Mouse (Mus musculus) T-helper 17 cell (primary cell): Measurements from ENCODE around the gene Foxo3.

Source experiments
- in situ Hi-C, 2 experiments: fragments of 300-600 bp; cut with MboI, MseI; formaldehyde crosslinking; loops; 1 replicate in 1 of 2; 2 replicates in 1 of 2; pipeline ENCODE4 v1.15.1; 2025; ENCODE audit warnings: high pct_unique_total_duplicates in 2 of 2

The Foxo3 gene

GRCm38 (mm10) chr10:42276507-42277345, at the start of gene Foxo3:
TSS of gene Foxo3 (minus strand) at chr10:42276755.
- in situ Hi-C loops: loop anchor here in 1 of 2 experiments (5.0 kb wide), 2 partner anchors 464 to 1749 kb away; no protein-coding TSS in a partner anchor

- in situ Hi-C loops: loop anchor here in 1 of 2 experiments (10.0 kb wide), 1 partner anchor 229 kb away; no protein-coding TSS in a partner anchor
These were observed 48.8 kb upstream of the Foxo3 start for GRCm38 (mm10) chr10:42325305-42325704.

GRCm38 (mm10) chr10:42323978-42324377, 47.4 kb upstream of the Foxo3 start:
- in situ Hi-C loops: loop anchor here in 1 of 2 experiments (10.0 kb wide), 1 partner anchor 231 kb away; no protein-coding TSS in a partner anchor

GRCm38 (mm10) chr10:42313222-42313786, 36.7 kb upstream of the Foxo3 start:
- in situ Hi-C loops: loop anchor here (5.0 to 10.0 kb wide), 2 partner anchors 281 to 679 kb away; no protein-coding TSS in a partner anchor

- in situ Hi-C loops: loop anchor here (5.0 to 10.0 kb wide), 2 partner anchors 282 to 680 kb away; no protein-coding TSS in a partner anchor
These were observed 36.0 kb upstream of the Foxo3 start for GRCm38 (mm10) chr10:42312557-42312956.

GRCm38 (mm10) chr10:42308687-42308987, 32.1 kb upstream of the Foxo3 start:
- in situ Hi-C loops: loop anchor here in 1 of 2 experiments (10.0 kb wide), 1 partner anchor 306 kb away; no protein-coding TSS in a partner anchor

- in situ Hi-C loops: loop anchor here in 1 of 2 experiments (10.0 kb wide), 1 partner anchor 307 kb away; no protein-coding TSS in a partner anchor
These were observed 31.6 kb upstream of the Foxo3 start for GRCm38 (mm10) chr10:42307980-42308686.

- in situ Hi-C loops: loop anchor here in 1 of 2 experiments (10.0 kb wide), 1 partner anchor 308 kb away; no protein-coding TSS in a partner anchor
These were observed 29.9 kb upstream of the Foxo3 start for GRCm38 (mm10) chr10:42306422-42306821.

- in situ Hi-C loops: loop anchor here in 1 of 2 experiments (10.0 kb wide), 1 partner anchor 314 kb away; no protein-coding TSS in a partner anchor
These were observed 24.2 kb upstream of the Foxo3 start for GRCm38 (mm10) chr10:42300805-42301204.

GRCm38 (mm10) chr10:42299967-42300366, 23.4 kb upstream of the Foxo3 start:
- in situ Hi-C loops: loop anchor here (5.0 to 10.0 kb wide), 5 partner anchors 273 to 608 kb away; no protein-coding TSS in a partner anchor

- in situ Hi-C loops: loop anchor here (5.0 kb wide), 4 partner anchors 272 to 607 kb away; no protein-coding TSS in a partner anchor
These were observed 22.9 kb upstream of the Foxo3 start for GRCm38 (mm10) chr10:42299426-42299825.

GRCm38 (mm10) chr10:42297954-42298353, 21.4 kb upstream of the Foxo3 start:
- in situ Hi-C loops: loop anchor here (5.0 kb wide), 4 partner anchors 271 to 606 kb away; no protein-coding TSS in a partner anchor

GRCm38 (mm10) chr10:42297109-42297508, 20.6 kb upstream of the Foxo3 start:
- in situ Hi-C loops: loop anchor here (5.0 kb wide), 4 partner anchors 270 to 605 kb away; no protein-coding TSS in a partner anchor

GRCm38 (mm10) chr10:42296559-42296958, 20.0 kb upstream of the Foxo3 start:
- in situ Hi-C loops: loop anchor here (5.0 kb wide), 4 partner anchors 269 to 604 kb away; no protein-coding TSS in a partner anchor

GRCm38 (mm10) chr10:42295028-42295427, 18.5 kb upstream of the Foxo3 start:
- in situ Hi-C loops: loop anchor here (5.0 kb wide), 4 partner anchors 268 to 603 kb away; no protein-coding TSS in a partner anchor

GRCm38 (mm10) chr10:42294392-42294791, 17.8 kb upstream of the Foxo3 start:
- in situ Hi-C loops: loop anchor here (5.0 kb wide), 4 partner anchors 262 to 602 kb away; no protein-coding TSS in a partner anchor

GRCm38 (mm10) chr10:42293877-42294276, 17.3 kb upstream of the Foxo3 start:
- in situ Hi-C loops: loop anchor here (5.0 kb wide), 4 partner anchors 262 to 602 kb away; no protein-coding TSS in a partner anchor

GRCm38 (mm10) chr10:42291360-42291759, 14.8 kb upstream of the Foxo3 start:
- in situ Hi-C loops: loop anchor here (5.0 kb wide), 4 partner anchors 259 to 599 kb away; no protein-coding TSS in a partner anchor

GRCm38 (mm10) chr10:42287666-42288065, 11.1 kb upstream of the Foxo3 start:
- in situ Hi-C loops: loop anchor here in 1 of 2 experiments (5.0 kb wide), 1 partner anchor 65 kb away; no protein-coding TSS in a partner anchor

- in situ Hi-C loops: loop anchor here in 1 of 2 experiments (5.0 kb wide), 2 partner anchors 466 to 1751 kb away; no protein-coding TSS in a partner anchor
These were observed 1.8 kb upstream of the Foxo3 start for GRCm38 (mm10) chr10:42278307-42278850.
